ENCODE assay signal across 7 mouse cellular contexts in genomic region chr1:191821326-191822091, GRCm38 (mm10). TPM values are rescaled to one million over a fixed set of nuclear protein-coding genes. Genes with fewer than 3 reads are reported as not detected.
DNase-seq lines count a peak whose midpoint lies in the region; ATAC-seq lines count a peak whose summit lies in the region.

Gene Nek2, plus strand, starts transcription at chr1:191821444.

- peak; percentile 95 for ATAC-seq in intestine, embryonic 16.5 days
- peak; percentile 94 for ATAC-seq in midbrain, embryonic 11.5 days (ENCODE audit: low FRiP score)

- H3K27me3 ChIP-seq in intestine, embryonic 16.5 days (replicated peaks; ENCODE audit: control insufficient read depth, insufficient read depth, low read length): no peaks in the 10 kb centered on the region
- no peaks in the 10 kb centered on the region for H3K27me3 ChIP-seq in midbrain, embryonic 11.5 days (ENCODE audit: control insufficient read depth, insufficient read depth, low read length)

- H3K4me1 ChIP-seq in intestine, embryonic 16.5 days (ENCODE audit: control insufficient read depth, insufficient read depth, low read length): peaks cover 11% of the 10 kb centered on the region; the same call in 1 of the 2 replicates
- H3K4me1 ChIP-seq in midbrain, embryonic 11.5 days (ENCODE audit: control insufficient read depth, insufficient read depth, low read length): peaks cover 10% of the 10 kb centered on the region

- peak within 1 kb of the TSS; percentile 84 for H3K4me3 ChIP-seq in intestine, embryonic 16.5 days (ENCODE audit: low read length)
- peak within 1 kb of the TSS; percentile 89 for H3K4me3 ChIP-seq in midbrain, embryonic 11.5 days (ENCODE audit: low read depth, low read length)

- no peaks in the 10 kb centered on the region for H3K9me3 ChIP-seq in intestine, embryonic 16.5 days (ENCODE audit: control insufficient read depth, low read length)
- H3K9me3 ChIP-seq in midbrain, embryonic 11.5 days (ENCODE audit: control insufficient read depth, low read length): no peaks in the 10 kb centered on the region

- WGBS in intestine, embryonic 16.5 days: under 1% methylated on average over 78 of the region's 79 CpGs
- under 1% methylated on average over 79 of the region's 79 CpGs for WGBS in midbrain, embryonic 11.5 days

- intact Hi-C loops in gastrocnemius, postnatal 36 days (cut with DNase I): loop anchor here (5.0 kb wide), 1 partner anchor 86 kb away; the partner anchor contains the start of gene Slc30a1
- intact Hi-C loops in left cerebral cortex, postnatal 36 days (cut with DNase I): no loop called here

- DNase-seq in adrenal gland, adult 2 months: peak; percentile 96
- DNase-seq in embryo, embryonic 11.5 days (ENCODE audit: low read depth, low spot score): peak; percentile 98
- peak; percentile 90 to 93 for DNase-seq in gastrocnemius, postnatal 36 days
- DNase-seq in left cerebral cortex, postnatal 36 days (ENCODE audit: low spot score in 2 of 2): peak; percentile 97 to 99
- DNase-seq in midbrain, embryonic 11.5 days (ENCODE audit: low spot score, missing footprints): peak; percentile 100
- DNase-seq in skeletal muscle tissue, adult 2 months (ENCODE audit: low read depth, low spot score): peak; percentile 96

- H3K4me2 ChIP-seq in intestine, embryonic 16.5 days (ENCODE audit: low read depth, low read length): peak within 1 kb of the TSS; percentile 88
- peak within 1 kb of the TSS; percentile 70 for H3K4me2 ChIP-seq in midbrain, embryonic 11.5 days

- peaks cover 4% of the 10 kb centered on the region; the same call in 1 of the 2 replicates for H3K36me3 ChIP-seq in intestine, embryonic 16.5 days (ENCODE audit: control insufficient read depth, insufficient read depth, low read length)
- H3K36me3 ChIP-seq in midbrain, embryonic 11.5 days (ENCODE audit: control insufficient read depth, insufficient read depth, low read length): peaks cover 12% of the 10 kb centered on the region

- peak within 1 kb of the TSS; percentile 73 for H3K27ac ChIP-seq in intestine, embryonic 16.5 days (ENCODE audit: low read length)
- H3K27ac ChIP-seq in midbrain, embryonic 11.5 days (ENCODE audit: low read depth, low read length): peak within 1 kb of the TSS; percentile 73

- peak within 1 kb of the TSS; percentile 83 for H3K9ac ChIP-seq in intestine, embryonic 16.5 days (ENCODE audit: low read depth, low read length)
- H3K9ac ChIP-seq in midbrain, embryonic 11.5 days (ENCODE audit: low read length): peak within 1 kb of the TSS; percentile 89

RNA-seq across cellular contexts. Expression of gene Nek2, which starts in this region (rescaled TPM):
- total RNA-seq in adrenal gland, adult 2 months (2021): 1 to 10 TPM; 1.7 to 2.2 TPM
- polyA plus RNA-seq in adrenal gland, adult 2 months (2012; rRNA removed): 0.98 and 1.1 TPM in 2 replicates
- total RNA-seq in gastrocnemius, postnatal 36 days (2021): under 1 TPM; 0.47 to 0.54 TPM
- polyA plus RNA-seq in intestine, embryonic 16.5 days (2015; fragmentation: Nextera tagmentation; extraction: Ambion mirVana): 43.1 and 44.1 TPM in 2 replicates
- total RNA-seq in left cerebral cortex, postnatal 36 days (2021): 1 to 10 TPM; 1.3 to 1.6 TPM
- 46.5 and 51.7 TPM in 2 replicates for polyA plus RNA-seq in midbrain, embryonic 11.5 days (2014; fragmentation: Nextera tagmentation; extraction: Ambion mirVana)

Comparison
In these comparisons a context has a peak if more than half of its experiments do, and no peak if none do; other contexts are left out.
1. Peak in every context shown above with its lines: DNase-seq, ATAC-seq, H3K4me3 ChIP-seq and H3K27ac ChIP-seq.
2. RNA of gene Nek2 (polyA plus RNA-seq): 46.5 to 51.7 TPM in midbrain, embryonic 11.5 days and 43.1 to 44.1 TPM in intestine, embryonic 16.5 days; 0.98 to 1.1 TPM in adrenal gland, adult 2 months; every median in the first group is over 10 times any median in the second.
3. Peak in DNase-seq in gastrocnemius, postnatal 36 days; RNA of the gene not detected or under 1 TPM.